In the genomic region with DNA sequence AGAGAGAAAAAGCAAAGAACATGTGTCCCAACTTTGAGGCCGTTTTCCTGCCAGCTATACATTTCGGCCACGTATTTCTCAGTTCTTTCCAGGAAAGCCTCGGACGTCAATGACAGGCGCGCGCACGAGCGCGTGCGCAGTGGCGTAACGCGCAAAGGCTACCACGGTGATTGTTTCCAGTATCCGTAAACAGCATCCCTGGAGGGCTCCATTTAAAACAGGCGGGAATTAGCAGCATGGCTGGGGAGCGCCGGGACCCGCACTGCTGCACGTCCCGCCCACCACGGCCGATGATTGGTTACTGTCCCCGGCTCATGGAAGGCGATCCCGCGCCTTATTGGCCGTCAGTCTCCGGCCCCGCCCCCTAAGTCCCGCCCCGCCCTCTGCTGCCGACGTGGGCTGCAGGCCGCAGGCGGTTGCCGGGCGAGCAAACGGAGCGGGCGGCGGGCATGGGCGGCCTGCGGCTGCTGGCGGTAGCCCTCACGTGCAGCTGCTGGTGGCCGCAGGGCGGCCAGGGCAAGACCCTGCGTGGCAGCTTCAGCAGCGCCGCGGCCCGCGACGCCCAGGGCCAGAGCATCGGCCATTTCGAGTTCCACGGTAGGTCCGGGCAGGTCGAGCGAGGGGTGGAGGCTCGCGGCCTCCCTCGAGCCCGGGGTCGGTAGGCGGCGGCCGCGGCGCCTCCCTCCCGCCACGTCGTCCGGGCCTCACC, we compare ENCODE assay signal across 8 mouse cellular contexts. TPM values are rescaled to one million over a fixed set of nuclear protein-coding genes. Genes with fewer than 3 reads are reported as not detected.
DNase-seq lines count a peak whose midpoint lies in the region; ATAC-seq and TF ChIP-seq lines count a peak whose summit lies in the region.

A gene (plus strand): TSS at position 415 of the 709 bp plus-strand sequence.

- DNase-seq in A20 (ENCODE audit: low read depth, low spot score) = peak; percentile 94
- DNase-seq in heart, adult 9 months (ENCODE audit: low spot score in 2 of 2) = peak; percentile 94
- peak; percentile 68 to 82 for DNase-seq in monocyte, adult 2 months (ENCODE audit: low read depth in 1 of 2, low spot score in 2 of 2)
- DNase-seq in spleen, postnatal 36 days (ENCODE audit: low spot score in 2 of 2) = peak; percentile 88 to 89

- under 1% methylated on average over 77 of the region's 77 CpGs for WGBS in kidney, embryonic 14.5 days
- under 1% methylated on average over 68 of the region's 77 CpGs for WGBS in limb, embryonic 15.5 days

- TF ChIP-seq POLR2A in bone marrow macrophage, adult 2 months (IDR thresholded peaks at IDR 0.05; ENCODE audit: borderline replicate concordance, low read depth, low read length) = no peak
- peak; percentile 82 for TF ChIP-seq POLR2A in embryonic fibroblast, embryonic 13.5 days (IDR thresholded peaks at IDR 0.05; ENCODE audit: low read depth, low read length)

- H3K9me3 ChIP-seq in kidney, embryonic 14.5 days (ENCODE audit: control insufficient read depth, low read length) = peaks cover 3% of the 10 kb centered on the region; the same call in 1 of the 2 replicates
- H3K9me3 ChIP-seq in limb, embryonic 15.5 days = no peaks in the 10 kb centered on the region

- peak within 1 kb of the TSS; percentile 63 for H3K4me2 ChIP-seq in kidney, embryonic 14.5 days (replicated peaks; ENCODE audit: low read depth, low read length)
- peak within 1 kb of the TSS; percentile 72 for H3K4me2 ChIP-seq in limb, embryonic 15.5 days

- ATAC-seq in kidney, embryonic 14.5 days (ENCODE audit: low FRiP score, low TSS enrichment) = peak; percentile 97
- peak; percentile 93 for ATAC-seq in limb, embryonic 15.5 days (ENCODE audit: insufficient number of reproducible peaks, low FRiP score, low TSS enrichment, low read depth)

- peak within 1 kb of the TSS; percentile 84 for H3K4me3 ChIP-seq in bone marrow macrophage, adult 2 months (ENCODE audit: insufficient read depth, low read length)
- peak within 1 kb of the TSS; percentile 80 for H3K4me3 ChIP-seq in embryonic fibroblast, embryonic 13.5 days (ENCODE audit: insufficient read depth, low read length)
- H3K4me3 ChIP-seq in kidney, embryonic 14.5 days (ENCODE audit: low read length) = peak within 1 kb of the TSS; percentile 84
- peak within 1 kb of the TSS; percentile 89 for H3K4me3 ChIP-seq in limb, embryonic 15.5 days

- H3K27ac ChIP-seq in bone marrow macrophage, adult 2 months (ENCODE audit: insufficient read depth, low read depth, low read length) = no peak within 1 kb of the TSS
- H3K27ac ChIP-seq in embryonic fibroblast, embryonic 13.5 days (ENCODE audit: insufficient read depth, low read length) = peak within 1 kb of the TSS; percentile 70
- H3K27ac ChIP-seq in kidney, embryonic 14.5 days (ENCODE audit: low read depth, low read length) = peak within 1 kb of the TSS; percentile 67
- peak within 1 kb of the TSS; percentile 83 for H3K27ac ChIP-seq in limb, embryonic 15.5 days

- peak within 1 kb of the TSS; percentile 88 for H3K9ac ChIP-seq in kidney, embryonic 14.5 days (ENCODE audit: low read depth, low read length)
- peak within 1 kb of the TSS; percentile 88 for H3K9ac ChIP-seq in limb, embryonic 15.5 days

- no peak for TF ChIP-seq CTCF in bone marrow macrophage, adult 2 months (IDR thresholded peaks at IDR 0.05; ENCODE audit: low read depth, low read length)
- no peak for TF ChIP-seq CTCF in embryonic fibroblast, embryonic 13.5 days (IDR thresholded peaks at IDR 0.05; ENCODE audit: borderline replicate concordance, insufficient read depth, low read length)

- peaks cover 8% of the 10 kb centered on the region for H3K4me1 ChIP-seq in bone marrow macrophage, adult 2 months (ENCODE audit: control insufficient read depth, insufficient read depth, low read length)
- H3K4me1 ChIP-seq in embryonic fibroblast, embryonic 13.5 days (ENCODE audit: control insufficient read depth, insufficient read depth, low read length) = peaks cover 2% of the 10 kb centered on the region; the same call in 1 of the 2 replicates
- peaks cover 4% of the 10 kb centered on the region for H3K4me1 ChIP-seq in kidney, embryonic 14.5 days (ENCODE audit: control insufficient read depth, insufficient read depth, low read length)
- H3K4me1 ChIP-seq in limb, embryonic 15.5 days = peaks cover 12% of the 10 kb centered on the region; the same call in 1 of the 2 replicates

- H3K36me3 ChIP-seq in kidney, embryonic 14.5 days (ENCODE audit: control insufficient read depth, insufficient read depth, low read length) = peaks cover 23% of the 10 kb centered on the region
- peaks cover 25% of the 10 kb centered on the region for H3K36me3 ChIP-seq in limb, embryonic 15.5 days

- peaks cover 4% of the 10 kb centered on the region; the same call in 1 of the 2 replicates for H3K27me3 ChIP-seq in kidney, embryonic 14.5 days (ENCODE audit: control insufficient read depth, insufficient read depth, low read length)
- H3K27me3 ChIP-seq in limb, embryonic 15.5 days = no peaks in the 10 kb centered on the region

RNA-seq across cellular contexts. Expression of the gene that starts here (rescaled TPM):
- polyA plus RNA-seq in bone marrow macrophage, adult 2 months (2012; ENCODE audit: insufficient read depth, insufficient read length, missing spikeins) = 11.2 and 11.3 TPM in 2 replicates
- polyA plus RNA-seq in embryonic fibroblast, embryonic 13.5 days (2011; ENCODE audit: insufficient read length, low read depth, missing spikeins) = 36.4 and 38.2 TPM in 2 replicates
- polyA plus RNA-seq in kidney, embryonic 14.5 days (2014; fragmentation: Nextera tagmentation; extraction: Ambion mirVana) = 41.3 and 55.5 TPM in 2 replicates
- 83.3 and 85.3 TPM in 2 replicates for polyA plus RNA-seq in limb, embryonic 15.5 days (2015; fragmentation: Nextera tagmentation; extraction: Ambion mirVana)
